In the genomic region with DNA sequence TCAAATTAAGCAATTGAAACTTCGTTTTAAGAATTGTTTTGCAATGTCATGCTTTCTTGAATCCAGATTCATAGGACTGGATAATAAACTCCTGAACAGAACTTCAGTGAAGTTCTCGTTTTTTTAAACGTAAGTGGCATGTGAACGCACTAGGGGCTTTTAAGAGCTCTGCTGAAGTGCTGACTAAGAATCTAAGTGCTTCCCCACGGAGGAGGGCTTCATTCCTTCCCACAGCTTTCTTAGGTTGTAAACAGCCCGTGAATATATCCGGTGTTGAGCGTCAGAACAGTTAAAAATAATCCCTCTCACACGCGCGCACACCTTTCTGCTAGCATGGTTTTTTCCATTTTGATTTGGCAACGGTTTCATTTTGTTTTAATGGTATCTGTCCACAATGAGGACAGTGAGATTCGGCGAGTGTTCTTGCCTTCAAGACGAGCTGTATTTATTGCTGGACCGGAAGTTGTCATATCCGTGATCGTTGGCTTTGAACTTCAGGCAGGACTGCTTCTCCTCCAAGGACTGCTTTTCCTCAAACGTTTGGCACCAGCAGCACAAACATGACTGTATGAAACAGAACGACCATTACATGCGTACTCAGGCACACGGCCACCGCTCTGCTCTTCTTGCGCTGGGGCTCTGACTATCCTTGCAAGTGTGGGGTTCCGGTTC, we compare ENCODE assay signal across 7 mouse cellular contexts. TPM values are rescaled to one million over a fixed set of nuclear protein-coding genes. Genes with fewer than 3 reads are reported as not detected.
DNase-seq lines count a peak whose midpoint lies in the region; ATAC-seq lines count a peak whose summit lies in the region.

No protein-coding gene starts in this region.

- H3K4me2 ChIP-seq in intestine, embryonic 15.5 days (replicated peaks): peak overlapping the region; percentile 22; the same call in 1 of the 2 replicates
- peak overlapping the region; percentile 38 for H3K4me2 ChIP-seq in lung, embryonic 16.5 days (ENCODE audit: low read depth, low read length)
- no peak overlapping the region for H3K4me2 ChIP-seq in hindbrain, embryonic 14.5 days (replicated peaks)

- H3K4me3 ChIP-seq in intestine, embryonic 15.5 days (replicated peaks): no peak overlapping the region
- peak overlapping the region; percentile 18; the same call in 1 of the 2 replicates for H3K4me3 ChIP-seq in lung, embryonic 16.5 days (ENCODE audit: low read length)
- H3K4me3 ChIP-seq in hindbrain, embryonic 14.5 days (replicated peaks; ENCODE audit: low read length): no peak overlapping the region

- 0 out of 2 replicates have a peak overlapping the region, but pooled peaks have one; percentile 27 for H3K27ac ChIP-seq in intestine, embryonic 15.5 days
- peak overlapping the region; percentile 55 for H3K27ac ChIP-seq in lung, embryonic 16.5 days (ENCODE audit: low read length)
- H3K27ac ChIP-seq in hindbrain, embryonic 14.5 days: no peak overlapping the region

- no peaks in the 10 kb centered on the region for H3K4me1 ChIP-seq in intestine, embryonic 15.5 days (replicated peaks)
- H3K4me1 ChIP-seq in lung, embryonic 16.5 days (replicated peaks; ENCODE audit: control insufficient read depth, insufficient read depth, low read length): no peaks in the 10 kb centered on the region
- H3K4me1 ChIP-seq in hindbrain, embryonic 14.5 days (replicated peaks; ENCODE audit: control insufficient read depth, insufficient read depth, low read length): no peaks in the 10 kb centered on the region

- 52% methylated on average over 25 of the region's 25 CpGs for WGBS in intestine, embryonic 15.5 days
- WGBS in lung, embryonic 16.5 days: 48% methylated on average over 25 of the region's 25 CpGs
- 86% methylated on average over 25 of the region's 25 CpGs for WGBS in hindbrain, embryonic 14.5 days

- ATAC-seq in CD4-positive, CD25-positive, alpha-beta regulatory T cell, adult 4 months: peak; percentile 29
- ATAC-seq in intestine, embryonic 15.5 days: peak; percentile 63; the same call in 1 of the 2 replicates
- ATAC-seq in lung, embryonic 16.5 days (ENCODE audit: low read depth): peak; percentile 53
- no peak for ATAC-seq in hindbrain, embryonic 14.5 days (ENCODE audit: low FRiP score)

- peak; percentile 13 to 27 for DNase-seq in adrenal gland, postnatal 36 days
- DNase-seq in right cerebral cortex, postnatal 25 days: no peak
- DNase-seq in frontal cortex, postnatal 14 days (ENCODE audit: low spot score in 2 of 2): no peak
- DNase-seq in hindbrain, embryonic 14.5 days (ENCODE audit: low spot score): no peak

- no peak overlapping the region for H3K9ac ChIP-seq in intestine, embryonic 15.5 days
- no peak overlapping the region for H3K9ac ChIP-seq in lung, embryonic 16.5 days (ENCODE audit: low read length)
- H3K9ac ChIP-seq in hindbrain, embryonic 14.5 days: no peak overlapping the region

- H3K36me3 ChIP-seq in intestine, embryonic 15.5 days: no peaks in the 10 kb centered on the region
- no peaks in the 10 kb centered on the region; the same call in 1 of the 2 replicates for H3K36me3 ChIP-seq in lung, embryonic 16.5 days (ENCODE audit: control insufficient read depth, insufficient read depth, low read length)
- H3K36me3 ChIP-seq in hindbrain, embryonic 14.5 days (replicated peaks; ENCODE audit: control insufficient read depth, insufficient read depth): no peaks in the 10 kb centered on the region; the same call in 1 of the 2 replicates

- no peaks in the 10 kb centered on the region for H3K9me3 ChIP-seq in intestine, embryonic 15.5 days
- no peaks in the 10 kb centered on the region for H3K9me3 ChIP-seq in lung, embryonic 16.5 days (ENCODE audit: control insufficient read depth, low read length)
- H3K9me3 ChIP-seq in hindbrain, embryonic 14.5 days (ENCODE audit: control insufficient read depth, low read length): no peaks in the 10 kb centered on the region

- H3K27me3 ChIP-seq in intestine, embryonic 15.5 days (replicated peaks): no peaks in the 10 kb centered on the region
- H3K27me3 ChIP-seq in lung, embryonic 16.5 days (ENCODE audit: control insufficient read depth, insufficient read depth, low read depth, low read length): no peaks in the 10 kb centered on the region
- H3K27me3 ChIP-seq in hindbrain, embryonic 14.5 days (ENCODE audit: control insufficient read depth, insufficient read depth, low read length): no peaks in the 10 kb centered on the region

RNA-seq across cellular contexts. Expression of a gene that starts 27.4 kb away (rescaled TPM):
- under 1 TPM in 1 of 2 experiments, not detected in 1; 0.20 TPM for polyA plus RNA-seq in CD4-positive, CD25-positive, alpha-beta regulatory T cell, adult 4 months (2017; shearing (Covaris generic))
- total RNA-seq in adrenal gland, postnatal 36 days (2021): 10 to 100 TPM; 44.6 to 52.8 TPM
- polyA plus RNA-seq in intestine, embryonic 15.5 days (2015; fragmentation: Nextera tagmentation; extraction: Ambion mirVana): 136 and 159 TPM in 2 replicates
- 170 and 172 TPM in 2 replicates for polyA plus RNA-seq in lung, embryonic 16.5 days (2015; fragmentation: Nextera tagmentation; extraction: Ambion mirVana)
- 135 and 151 TPM in 2 replicates for polyA plus RNA-seq in hindbrain, embryonic 14.5 days (2014; fragmentation: Nextera tagmentation; extraction: Ambion mirVana)

Comparison
In these comparisons a context has a peak if more than half of its experiments do, and no peak if none do; other contexts are left out.
1. DNase-seq: peak in adrenal gland, postnatal 36 days (2 of 2); none in right cerebral cortex, postnatal 25 days (single experiment), frontal cortex, postnatal 14 days (0 of 2) and hindbrain, embryonic 14.5 days (single experiment).
2. RNA of a gene that starts 27.4 kb away (polyA plus RNA-seq): 170 to 172 TPM in lung, embryonic 16.5 days, 136 to 159 TPM in intestine, embryonic 15.5 days and 135 to 151 TPM in hindbrain, embryonic 14.5 days; 0.20 TPM in CD4-positive, CD25-positive, alpha-beta regulatory T cell, adult 4 months; every median in the first group is over 100 times any median in the second.